Mouse (Mus musculus): Measurements from ENCODE around the gene Dcaf5.

DNA sequence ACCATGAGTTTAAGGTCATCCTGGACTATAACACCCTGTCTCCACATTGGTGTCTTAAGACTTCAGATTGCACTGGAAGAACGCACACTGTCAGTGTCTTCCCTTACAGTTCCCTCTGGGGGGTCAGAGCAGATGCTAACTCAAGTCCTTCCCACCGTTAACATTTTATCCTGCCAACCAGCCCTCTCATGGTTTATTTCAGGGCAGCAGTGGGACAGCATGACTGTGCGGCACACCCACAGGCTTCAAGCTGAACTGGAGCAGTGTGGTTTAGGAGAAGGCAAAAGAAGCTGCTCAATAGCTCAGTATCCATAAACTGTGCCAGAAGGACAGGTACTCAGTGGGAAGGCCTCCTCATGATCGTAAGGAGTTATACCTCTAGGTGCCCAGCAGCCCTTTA, 41.1 kb downstream of the Dcaf5 start:
- TF ChIP-seq POLR2A (IDR thresholded peaks at IDR 0.05; ENCODE audit: borderline replicate concordance, low read depth, low read length) (no peak), CTCF (IDR thresholded peaks at IDR 0.05; ENCODE audit: low read depth, low read length) (no peak)

All from bone marrow macrophage, adult 2 months (primary cell).